Mouse (Mus musculus): ENCODE data around the gene Nisch. TPM values are rescaled to one million over a fixed set of nuclear protein-coding genes. Genes with fewer than 3 reads are reported as not detected.

The Nisch gene
- total and polyA plus RNA-seq, 2 experiments from 2014 or later, result 199 to 300 TPM

- no peak overlapping the region for H3K4me3 ChIP-seq (ENCODE audit: low read depth, low read length)
Measured at GRCm38 (mm10) chr14:31182786-31183290, 33.9 kb downstream of the Nisch start.

GRCm38 (mm10) chr14:31181512-31181911 is 35.2 kb downstream of the Nisch start:
- Histone ChIP-seq H3K9ac (no peak overlapping the region), H3K4me3 (ENCODE audit: low read depth, low read length) (no peak overlapping the region), H3K9me3 (ENCODE audit: low read length) (no peaks in the 10 kb centered on the region), H3K4me2 (ENCODE audit: low read depth) (no peak overlapping the region), H3K4me1 (ENCODE audit: insufficient read depth) (no peaks in the 10 kb centered on the region), H3K36me3 (ENCODE audit: insufficient read depth) (peaks cover 97% of the 10 kb centered on the region), H3K27ac (ENCODE audit: low read depth, low read length) (no peak overlapping the region), H3K27me3 (ENCODE audit: insufficient read depth, low read length) (no peaks in the 10 kb centered on the region)
- 80% methylated on average over 4 of the region's 4 CpGs for WGBS
- TF ChIP-seq CTCF (IDR thresholded peaks at IDR 0.05; ENCODE audit: low read depth), result no peak
- no peak for DNase-seq
- ATAC-seq, result no peak

More at GRCm38 (mm10) chr14:31182786-31183290, 33.9 kb downstream of the Nisch start:
- H3K4me1 ChIP-seq (ENCODE audit: insufficient read depth), result no peaks in the 10 kb centered on the region
- H3K4me2 ChIP-seq (ENCODE audit: low read depth), result no peak overlapping the region
- no peak for DNase-seq
- no peaks in the 10 kb centered on the region for H3K9me3 ChIP-seq (ENCODE audit: low read length)
- ATAC-seq, result no peak
- H3K36me3 ChIP-seq (ENCODE audit: insufficient read depth), result peaks cover 97% of the 10 kb centered on the region
- WGBS, result 73% methylated on average over 2 of the region's 2 CpGs
- TF ChIP-seq CTCF (IDR thresholded peaks at IDR 0.05; ENCODE audit: low read depth), result no peak
- no peaks in the 10 kb centered on the region for H3K27me3 ChIP-seq (ENCODE audit: insufficient read depth, low read length)
- no peak overlapping the region for H3K9ac ChIP-seq
- H3K27ac ChIP-seq (ENCODE audit: low read depth, low read length), result no peak overlapping the region

- Histone ChIP-seq H3K27me3 (ENCODE audit: insufficient read depth, low read length) (no peaks in the 10 kb centered on the region), H3K36me3 (ENCODE audit: insufficient read depth) (peaks cover 97% of the 10 kb centered on the region), H3K4me2 (ENCODE audit: low read depth) (no peak overlapping the region), H3K9me3 (ENCODE audit: low read length) (no peaks in the 10 kb centered on the region), H3K9ac (no peak overlapping the region), H3K4me3 (ENCODE audit: low read depth, low read length) (no peak overlapping the region), H3K27ac (ENCODE audit: low read depth, low read length) (no peak overlapping the region), H3K4me1 (ENCODE audit: insufficient read depth) (no peaks in the 10 kb centered on the region)
- WGBS, result 86% methylated on average over 12 of the region's 12 CpGs
- ATAC-seq (peak; percentile 45), DNase-seq (no peak)
- TF ChIP-seq CTCF (IDR thresholded peaks at IDR 0.05; ENCODE audit: low read depth), result no peak
Measured at GRCm38 (mm10) chr14:31179677-31180365, 36.9 kb downstream of the Nisch start.

GRCm38 (mm10) chr14:31177715-31178114 is 39.0 kb downstream of the Nisch start:
- no peak overlapping the region for H3K27ac ChIP-seq (ENCODE audit: low read depth, low read length)
- no peaks in the 10 kb centered on the region for H3K27me3 ChIP-seq (ENCODE audit: insufficient read depth, low read length)
- DNase-seq, result no peak
- no peak for ATAC-seq
- no peak overlapping the region for H3K4me2 ChIP-seq (ENCODE audit: low read depth)
- no peaks in the 10 kb centered on the region for H3K9me3 ChIP-seq (ENCODE audit: low read length)
- H3K36me3 ChIP-seq (ENCODE audit: insufficient read depth), result peaks cover 98% of the 10 kb centered on the region
- no peaks in the 10 kb centered on the region for H3K4me1 ChIP-seq (ENCODE audit: insufficient read depth)
- H3K4me3 ChIP-seq (ENCODE audit: low read depth, low read length), result no peak overlapping the region
- TF ChIP-seq CTCF (IDR thresholded peaks at IDR 0.05; ENCODE audit: low read depth), result no peak
- 85% methylated on average over 5 of the region's 5 CpGs for WGBS
- H3K9ac ChIP-seq, result no peak overlapping the region

GRCm38 (mm10) chr14:31177287-31177686 is 39.5 kb downstream of the Nisch start:
- no peaks in the 10 kb centered on the region for H3K4me1 ChIP-seq (ENCODE audit: insufficient read depth)
- peaks cover 98% of the 10 kb centered on the region for H3K36me3 ChIP-seq (ENCODE audit: insufficient read depth)
- ATAC-seq, result no peak
- H3K4me2 ChIP-seq (ENCODE audit: low read depth), result no peak overlapping the region
- H3K27me3 ChIP-seq (ENCODE audit: insufficient read depth, low read length), result no peaks in the 10 kb centered on the region
- DNase-seq, result no peak
- no peak for TF ChIP-seq CTCF (IDR thresholded peaks at IDR 0.05; ENCODE audit: low read depth)
- no peak overlapping the region for H3K4me3 ChIP-seq (ENCODE audit: low read depth, low read length)
- 90% methylated on average over 16 of the region's 16 CpGs for WGBS
- H3K9ac ChIP-seq, result no peak overlapping the region
- no peaks in the 10 kb centered on the region for H3K9me3 ChIP-seq (ENCODE audit: low read length)
- H3K27ac ChIP-seq (ENCODE audit: low read depth, low read length), result no peak overlapping the region

- no peak for TF ChIP-seq CTCF (IDR thresholded peaks at IDR 0.05; ENCODE audit: low read depth)
- Histone ChIP-seq H3K9ac (no peak overlapping the region), H3K4me2 (ENCODE audit: low read depth) (no peak overlapping the region), H3K4me3 (ENCODE audit: low read depth, low read length) (no peak overlapping the region), H3K9me3 (ENCODE audit: low read length) (no peaks in the 10 kb centered on the region), H3K36me3 (ENCODE audit: insufficient read depth) (peaks cover 80% of the 10 kb centered on the region), H3K27me3 (ENCODE audit: insufficient read depth, low read length) (no peaks in the 10 kb centered on the region), H3K4me1 (ENCODE audit: insufficient read depth) (no peaks in the 10 kb centered on the region), H3K27ac (ENCODE audit: low read depth, low read length) (no peak overlapping the region)
- 88% methylated on average over 7 of the region's 7 CpGs for WGBS
- no peak for DNase-seq
- no peak for ATAC-seq
Measured at GRCm38 (mm10) chr14:31173537-31173936, 43.2 kb downstream of the Nisch start.

- Histone ChIP-seq H3K36me3 (ENCODE audit: insufficient read depth) (peaks cover 75% of the 10 kb centered on the region), H3K9ac (no peak overlapping the region), H3K4me3 (ENCODE audit: low read depth, low read length) (no peak overlapping the region), H3K4me2 (ENCODE audit: low read depth) (no peak overlapping the region), H3K9me3 (ENCODE audit: low read length) (no peaks in the 10 kb centered on the region), H3K4me1 (ENCODE audit: insufficient read depth) (no peaks in the 10 kb centered on the region), H3K27me3 (ENCODE audit: insufficient read depth, low read length) (no peaks in the 10 kb centered on the region), H3K27ac (ENCODE audit: low read depth, low read length) (no peak overlapping the region)
- WGBS, result 84% methylated on average over 18 of the region's 18 CpGs
- no peak for ATAC-seq
- no peak for TF ChIP-seq CTCF (IDR thresholded peaks at IDR 0.05; ENCODE audit: low read depth)
- no peak for DNase-seq
Measured at GRCm38 (mm10) chr14:31172781-31173455, 43.8 kb downstream of the Nisch start.
